Mouse (Mus musculus): ENCODE data around the gene Gm20379. TPM values are rescaled to one million over a fixed set of nuclear protein-coding genes. Genes with fewer than 3 reads are reported as not detected.

Gm20379 gene
- total and polyA plus RNA-seq, 3 experiments = 11.7 TPM; not detected in 2

DNA sequence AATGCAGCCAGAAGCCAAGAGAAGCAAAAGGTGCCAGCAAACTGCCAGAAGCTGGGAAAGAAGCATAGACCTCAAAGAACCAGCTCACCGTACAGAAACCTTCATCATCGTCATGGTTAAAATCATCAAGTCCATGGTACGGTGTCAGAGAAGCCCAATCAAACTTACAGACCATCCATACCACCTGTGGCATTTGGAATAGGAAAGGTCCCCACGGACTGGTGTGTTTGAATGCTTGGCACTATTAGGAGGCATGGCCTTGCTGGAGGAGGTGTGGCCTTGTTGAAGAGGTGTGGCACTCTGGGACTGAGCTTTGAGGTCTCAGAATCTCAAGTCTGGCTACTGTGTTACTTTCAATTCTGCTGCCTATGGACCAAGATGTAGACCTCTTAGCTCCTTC lies 9.3 kb upstream of the Gm20379 start:
- no peak overlapping the region for H3K4me2 ChIP-seq (ENCODE audit: insufficient read depth, low read depth, poor library complexity, severe bottlenecking)
- no peak for TF ChIP-seq ELF1 (IDR thresholded peaks at IDR 0.05; ENCODE audit: low read depth, low read length)
- TF ChIP-seq IRF4 (IDR thresholded peaks at IDR 0.05; ENCODE audit: low read depth, low read length) = no peak
- no peak for TF ChIP-seq TBP (conservative IDR thresholded peaks at IDR 0.05; ENCODE audit: low read depth, low read length)
- TF ChIP-seq ZC3H11A (IDR thresholded peaks at IDR 0.05; ENCODE audit: low read depth, low read length) = no peak
- no peak for TF ChIP-seq MAX (IDR thresholded peaks at IDR 0.05; ENCODE audit: low read length)
- no peak for TF ChIP-seq MXI1 (IDR thresholded peaks at IDR 0.05; ENCODE audit: low read depth, low read length)
- no peak for TF ChIP-seq USF2 (conservative IDR thresholded peaks at IDR 0.05; ENCODE audit: low read depth, low read length)
- TF ChIP-seq POLR2AphosphoS2 (IDR thresholded peaks at IDR 0.05; ENCODE audit: low read depth, low read length) = no peak
- no peak for TF ChIP-seq ZKSCAN1 (IDR thresholded peaks at IDR 0.05; ENCODE audit: borderline replicate concordance, low read depth, low read length)
- TF ChIP-seq USF1 (IDR thresholded peaks at IDR 0.05; ENCODE audit: low read depth, low read length) = no peak
- no peak for TF ChIP-seq BHLHE40 (IDR thresholded peaks at IDR 0.05; ENCODE audit: low read depth, low read length)
- no peak for TF ChIP-seq EP300 (IDR thresholded peaks at IDR 0.05; ENCODE audit: low read length)
- no peak for TF ChIP-seq NRF1 (IDR thresholded peaks at IDR 0.05; ENCODE audit: low read depth, low read length)
- no peak for TF ChIP-seq KAT2A (IDR thresholded peaks at IDR 0.05; ENCODE audit: insufficient replicate concordance, low read length)
- no peaks in the 10 kb centered on the region for H3K79me2 ChIP-seq (replicated peaks; ENCODE audit: control insufficient read depth, extremely low read depth, insufficient read depth, poor library complexity, severe bottlenecking)
- H3K27ac ChIP-seq (ENCODE audit: insufficient read depth, low read depth) = no peak overlapping the region
- in situ Hi-C loops (cut with MboI; ENCODE audit: low pct_ligation_motif_present, low pct_unique_long_range_greater_than_20kb, low sequenced_read_pairs) = no loop called here
- no peak for DNase-seq (ENCODE audit: extremely low read depth)
- dilution Hi-C loops (cut with MboI; ENCODE audit: extremely low pct_ligation_motif_present, extremely low pct_unique_long_range_greater_than_20kb, low sequenced_read_pairs) = no loop called here
- H3K27me3 ChIP-seq (replicated peaks) = no peaks in the 10 kb centered on the region
- no peak overlapping the region for H3K9ac ChIP-seq (ENCODE audit: insufficient read depth, low read depth)
- H3K36me3 ChIP-seq (replicated peaks in 1 of 2; ENCODE audit: control insufficient read depth in 1 of 2, insufficient read depth in 1 of 2, low read length in 1 of 2) = peaks cover 2 to 54% of the 10 kb centered on the region in 2 experiments
- H3K9me3 ChIP-seq (replicated peaks; ENCODE audit: low read length) = no peaks in the 10 kb centered on the region
- H3K4me3 ChIP-seq (replicated peaks in 1 of 3; ENCODE audit: low read depth in 2 of 3, low read length in 2 of 3, poor library complexity in 1 of 3) = no peak overlapping the region
- H3K4me1 ChIP-seq (ENCODE audit: control insufficient read depth in 1 of 2, insufficient read depth in 2 of 2) = peaks cover 0 to 13% of the 10 kb centered on the region in 2 experiments; a peak in 2 of 4 replicates

DNA sequence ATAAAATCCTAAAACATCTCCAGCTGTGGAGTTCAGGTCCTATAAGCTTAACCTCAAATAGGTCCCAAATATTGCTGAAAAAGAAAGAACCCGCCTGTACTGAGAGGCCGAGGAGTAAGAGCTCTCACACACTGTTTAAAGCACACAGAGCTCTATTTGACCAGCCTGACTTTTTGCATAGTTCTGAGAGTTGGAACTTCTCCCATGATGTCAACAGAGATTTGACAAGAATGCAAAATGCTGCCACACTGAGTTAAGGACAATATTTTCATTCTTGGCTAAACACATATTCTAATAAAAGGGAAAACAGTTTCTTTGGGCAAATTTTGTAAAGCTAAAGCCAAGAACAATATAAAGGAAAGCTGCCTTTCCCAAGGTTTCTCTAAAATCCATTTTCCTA lies 8.8 kb upstream of the Gm20379 start:
- H3K9ac ChIP-seq (ENCODE audit: insufficient read depth, low read depth) = no peak overlapping the region
- H3K4me2 ChIP-seq (ENCODE audit: insufficient read depth, low read depth, poor library complexity, severe bottlenecking) = no peak overlapping the region
- in situ Hi-C loops (cut with MboI; ENCODE audit: low pct_ligation_motif_present, low pct_unique_long_range_greater_than_20kb, low sequenced_read_pairs) (no loop called here), dilution Hi-C loops (cut with MboI; ENCODE audit: extremely low pct_ligation_motif_present, extremely low pct_unique_long_range_greater_than_20kb, low sequenced_read_pairs) (no loop called here)
- peaks cover 0 to 12% of the 10 kb centered on the region in 2 experiments; a peak in 2 of 4 replicates for H3K4me1 ChIP-seq (ENCODE audit: control insufficient read depth in 1 of 2, insufficient read depth in 2 of 2)
- H3K27me3 ChIP-seq (replicated peaks) = no peaks in the 10 kb centered on the region
- no peak overlapping the region for H3K4me3 ChIP-seq (replicated peaks in 1 of 3; ENCODE audit: low read depth in 2 of 3, low read length in 2 of 3, poor library complexity in 1 of 3)
- no peaks in the 10 kb centered on the region for H3K79me2 ChIP-seq (replicated peaks; ENCODE audit: control insufficient read depth, extremely low read depth, insufficient read depth, poor library complexity, severe bottlenecking)
- H3K36me3 ChIP-seq (replicated peaks in 1 of 2; ENCODE audit: control insufficient read depth in 1 of 2, insufficient read depth in 1 of 2, low read length in 1 of 2) = peaks cover 2 to 54% of the 10 kb centered on the region in 2 experiments
- no peak overlapping the region for H3K27ac ChIP-seq (ENCODE audit: insufficient read depth, low read depth)
- DNase-seq (ENCODE audit: extremely low read depth) = no peak
- TF ChIP-seq RCOR1 (conservative IDR thresholded peaks at IDR 0.05; ENCODE audit: low read depth, low read length) (no peak), RAD21 (IDR thresholded peaks at IDR 0.05; ENCODE audit: low read depth, low read length) (no peak), CHD1 (IDR thresholded peaks at IDR 0.05; ENCODE audit: low read depth, low read length) (no peak), CHD2 (IDR thresholded peaks at IDR 0.05; ENCODE audit: low read length) (no peak), ETS1 (conservative IDR thresholded peaks at IDR 0.05; ENCODE audit: low read depth, low read length) (no peak), ELF1 (IDR thresholded peaks at IDR 0.05; ENCODE audit: low read depth, low read length) (no peak), CTCF (conservative IDR thresholded peaks at IDR 0.05 in 1 of 2, IDR thresholded peaks at IDR 0.05 in 1 of 2; ENCODE audit: low read depth in 2 of 2, low read length in 2 of 2) (no peak), ZC3H11A (IDR thresholded peaks at IDR 0.05; ENCODE audit: low read depth, low read length) (no peak), GABPA (IDR thresholded peaks at IDR 0.05; ENCODE audit: insufficient replicate concordance, low read depth, low read length) (no peak), USF2 (conservative IDR thresholded peaks at IDR 0.05; ENCODE audit: low read depth, low read length) (no peak), KAT2A (IDR thresholded peaks at IDR 0.05; ENCODE audit: insufficient replicate concordance, low read length) (no peak), ZMIZ1 (IDR thresholded peaks at IDR 0.05; ENCODE audit: low read depth, low read length) (no peak), MAX (IDR thresholded peaks at IDR 0.05; ENCODE audit: low read length) (no peak), IRF4 (IDR thresholded peaks at IDR 0.05; ENCODE audit: low read depth, low read length) (no peak), ZKSCAN1 (IDR thresholded peaks at IDR 0.05; ENCODE audit: borderline replicate concordance, low read depth, low read length) (no peak), MYC (IDR thresholded peaks at IDR 0.05; ENCODE audit: low read depth, low read length) (no peak), MAFK (IDR thresholded peaks at IDR 0.05; ENCODE audit: insufficient replicate concordance, low read length) (no peak), TBP (conservative IDR thresholded peaks at IDR 0.05; ENCODE audit: low read depth, low read length) (no peak)
- no peaks in the 10 kb centered on the region for H3K9me3 ChIP-seq (replicated peaks; ENCODE audit: low read length)
